Mouse (Mus musculus): ENCODE data around the gene Myoz1.

GRCm38 (mm10) chr14:20661661-20662331, 5.5 kb upstream of the Myoz1 start:
- TF ChIP-seq POLR2A (IDR thresholded peaks at IDR 0.05; ENCODE audit: extremely low read depth, insufficient read depth, low read length) (no peak), CTCF (IDR thresholded peaks at IDR 0.05; ENCODE audit: low read depth, low read length) (no peak)
